Mouse (Mus musculus) midbrain, postnatal 0 days (tissue): ENCODE results near the gene Insl3. TPM values are rescaled to one million over a fixed set of nuclear protein-coding genes. Genes with fewer than 3 reads are reported as not detected.

Source experiments
- ATAC-seq: fragments of 200-750 bp; cut with Nextera tagmentation; 2 replicates; pipeline ENCODE4 v1.8.0; 2017; ENCODE audit warnings: moderate number of reproducible peaks, mild to moderate bottlenecking, moderate TSS enrichment, moderate library complexity; ENCODE audit not compliant: low FRiP score
- DNase-seq: peaks from one replicate; pipeline ENCODE4 v3.0.0-alpha.2; 2015; ENCODE audit warnings: low spot score
- H3K27ac ChIP-seq: fragments of 300-500 bp; sonication (generic); 2 replicates; pipeline ENCODE4 v1.5.1; 2014; ENCODE audit warnings: low read depth, mild to moderate bottlenecking, low read length, mixed read lengths
- H3K27me3 ChIP-seq: fragments of 300-500 bp; sonication (generic); 2 replicates; pipeline ENCODE4 v1.6.1; 2014; ENCODE audit warnings: low read length, control low read depth, mixed read lengths; ENCODE audit not compliant: insufficient read depth
- H3K36me3 ChIP-seq: fragments of 300-500 bp; sonication (generic); 2 replicates; pipeline ENCODE4 v1.6.1; 2014; ENCODE audit warnings: low read length, control low read depth, mixed read lengths; ENCODE audit not compliant: insufficient read depth
- H3K4me1 ChIP-seq: fragments of 300-500 bp; sonication (generic); 2 replicates; pipeline ENCODE4 v1.6.1; 2014; ENCODE audit warnings: mild to moderate bottlenecking, control low read depth, antibody characterized with exemption, low read length, mixed read lengths; ENCODE audit not compliant: insufficient read depth
- H3K4me2 ChIP-seq: fragments of 300-500 bp; sonication (generic); 2 replicates; pipeline ENCODE4 v1.6.1; 2014; ENCODE audit warnings: low read depth, mild to moderate bottlenecking, low read length, mixed read lengths; ENCODE audit not compliant: poor library complexity, severe bottlenecking
- H3K4me3 ChIP-seq: fragments of 300-500 bp; sonication (generic); 2 replicates; pipeline ENCODE4 v1.5.1; 2014; ENCODE audit warnings: low read depth, mild to moderate bottlenecking, low read length, moderate library complexity
- H3K9ac ChIP-seq: fragments of 300-500 bp; sonication (generic); replicated peaks from 2 replicates; pipeline ENCODE4 v1.6.1; 2014; ENCODE audit warnings: mild to moderate bottlenecking, low read length, moderate library complexity, mixed read lengths; ENCODE audit not compliant: poor library complexity, severe bottlenecking
- H3K9me3 ChIP-seq: fragments of 300-500 bp; sonication (generic); 2 replicates; pipeline ENCODE4 v1.6.1; 2016; ENCODE audit warnings: low read length, control low read depth
- CTCF ChIP-seq: IDR thresholded peaks from 2 replicates; pipeline ENCODE4 v1.5.1; 2016; ENCODE audit warnings: antibody characterized with exemption, mild to moderate bottlenecking
- WGBS: fragments of 180-500 bp; shearing (Covaris S2); extraction: QIAGEN DNeasy Blood & Tissue Kit; methylation state at CpG from one replicate; pipeline ENCODE4 v1.1.7; 2014; 5-methylcytosine and 5-hydroxymethylcytosine counted together
- polyA plus RNA-seq: library from polyadenylated mRNA; unstranded; fragments of >200 nt; fragmentation: Nextera tagmentation; extraction: Ambion mirVana; gene quantifications from 2 replicates; pipeline ENCODE4 v1.2.1, GENCODE M21; 2015
- total RNA-seq: library from RNA; depleted of rRNA; stranded (reverse); fragments of >200 nt; gene quantifications from 2 replicates; pipeline ENCODE4 v1.2.3, GENCODE M21; 2014; rRNA removed

Gene Insl3
- not detected in 2 replicates for total RNA-seq
- 1.2 and 2.1 TPM in 2 replicates for polyA plus RNA-seq

DNA sequence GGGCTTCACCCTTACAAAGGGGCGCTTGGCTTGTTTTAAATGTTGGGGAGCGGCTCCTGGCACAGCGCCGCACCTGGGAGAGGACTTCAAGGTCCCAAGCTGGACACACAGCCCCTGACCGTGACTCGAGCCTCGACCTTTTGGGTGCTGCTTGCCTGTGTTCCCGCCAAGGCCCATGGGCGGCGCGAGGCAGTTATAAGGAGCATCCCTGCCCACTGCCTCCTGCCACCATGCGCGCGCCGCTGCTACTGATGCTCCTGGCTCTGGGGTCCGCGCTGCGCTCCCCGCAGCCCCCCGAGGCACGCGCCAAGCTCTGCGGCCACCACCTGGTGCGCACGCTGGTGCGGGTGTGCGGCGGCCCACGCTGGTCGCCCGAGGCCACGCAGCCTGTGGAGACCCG lies at the start of gene Insl3:
TSS of gene Insl3 (plus strand) at position 187 of the 400 bp plus-strand sequence.
- Histone ChIP-seq H3K9ac (no peak within 1 kb of the TSS), H3K36me3 (no peaks in the 10 kb centered on the region), H3K27me3 (peaks cover 97% of the 10 kb centered on the region), H3K4me2 (no peak within 1 kb of the TSS), H3K4me1 (peaks cover 6% of the 10 kb centered on the region; the same call in 1 of the 2 replicates), H3K27ac (no peak within 1 kb of the TSS), H3K4me3 (0 out of 2 replicates have a peak within 1 kb of the TSS, but pooled peaks have one; percentile 5), H3K9me3 (no peaks in the 10 kb centered on the region)
- WGBS = 6% methylated on average over 33 of the region's 33 CpGs
- DNase-seq = no peak
- no peak for ATAC-seq
- no peak for TF ChIP-seq CTCF

DNA sequence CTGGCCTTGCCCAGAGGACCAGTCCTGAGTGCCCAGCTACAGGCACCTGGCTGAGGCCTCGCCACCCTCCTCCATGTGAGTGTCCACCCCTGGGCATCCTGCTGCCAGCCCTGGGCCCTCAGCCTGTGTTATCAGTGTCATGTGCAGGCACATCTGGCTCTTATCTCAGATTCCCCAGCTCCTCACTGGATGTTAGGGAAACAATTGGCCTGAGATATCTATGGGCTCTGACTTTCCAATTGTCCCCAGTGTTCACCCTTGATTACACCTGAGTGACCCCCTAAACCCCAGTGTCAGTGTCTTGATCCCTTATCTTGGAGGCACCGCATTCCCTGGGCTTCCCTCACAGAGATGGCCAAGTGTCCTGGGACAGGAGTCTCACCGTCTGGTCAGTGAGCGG lies 49.7 kb upstream of the Insl3 start:
- H3K9me3 ChIP-seq = no peaks in the 10 kb centered on the region
- TF ChIP-seq CTCF = no peak
- H3K4me3 ChIP-seq = no peak overlapping the region
- H3K4me1 ChIP-seq = no peaks in the 10 kb centered on the region
- 74% methylated on average over 4 of the region's 4 CpGs for whole genome bisulfite sequencing
- no peak overlapping the region for H3K4me2 ChIP-seq
- ATAC-seq (no peak), DNase-seq (no peak)
- peaks cover 58% of the 10 kb centered on the region for H3K36me3 ChIP-seq
- H3K27ac ChIP-seq = no peak overlapping the region
- no peak overlapping the region for H3K9ac ChIP-seq
- no peaks in the 10 kb centered on the region for H3K27me3 ChIP-seq

- no peak overlapping the region for H3K27ac ChIP-seq
- ATAC-seq (no peak), DNase-seq (no peak)
- no peak for TF ChIP-seq CTCF
- H3K4me1 ChIP-seq = no peaks in the 10 kb centered on the region
- no peak overlapping the region for H3K4me3 ChIP-seq
- H3K9me3 ChIP-seq = no peaks in the 10 kb centered on the region
- no peak overlapping the region for H3K4me2 ChIP-seq
- H3K36me3 ChIP-seq = peaks cover 69% of the 10 kb centered on the region
- 83% methylated on average over 9 of the region's 9 CpGs for WGBS
- H3K9ac ChIP-seq = no peak overlapping the region
- H3K27me3 ChIP-seq = no peaks in the 10 kb centered on the region
These were observed 43.5 kb upstream of the Insl3 start for GRCm38 (mm10) chr8:71645510-71645909.

DNA sequence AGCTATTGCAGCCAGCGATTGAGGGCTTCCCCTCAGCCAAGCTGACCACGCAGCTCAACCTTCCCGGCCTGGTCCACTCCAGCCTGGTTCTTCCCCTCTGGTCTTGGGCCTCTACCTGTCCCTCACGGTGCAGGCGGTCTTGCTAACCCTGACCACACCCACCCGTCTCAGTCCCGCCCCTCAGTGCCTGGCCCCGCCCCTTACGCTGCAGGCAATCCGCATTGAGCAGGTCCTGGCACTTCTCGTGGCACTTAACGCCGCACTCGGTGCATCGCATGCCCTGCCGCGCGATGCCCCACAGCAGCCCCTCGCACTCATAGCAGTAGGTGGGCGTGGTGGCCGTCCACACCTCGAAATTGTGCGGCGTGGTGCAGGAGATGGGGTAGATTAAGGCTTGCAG lies 34.4 kb upstream of the Insl3 start:
- no peak overlapping the region for H3K9ac ChIP-seq
- no peaks in the 10 kb centered on the region for H3K4me1 ChIP-seq
- ATAC-seq (peak; percentile 24; the same call in 1 of the 2 replicates), DNase-seq (no peak)
- no peaks in the 10 kb centered on the region for H3K9me3 ChIP-seq
- H3K27me3 ChIP-seq = peaks cover 5% of the 10 kb centered on the region; the same call in 1 of the 2 replicates
- no peak for TF ChIP-seq CTCF
- H3K27ac ChIP-seq = no peak overlapping the region
- peaks cover 61% of the 10 kb centered on the region for H3K36me3 ChIP-seq
- no peak overlapping the region for H3K4me3 ChIP-seq
- WGBS = 7% methylated on average over 24 of the region's 24 CpGs
- no peak overlapping the region for H3K4me2 ChIP-seq

- Histone ChIP-seq H3K36me3 (peaks cover 53% of the 10 kb centered on the region), H3K27me3 (peaks cover 5% of the 10 kb centered on the region; the same call in 1 of the 2 replicates), H3K4me2 (no peak overlapping the region), H3K4me3 (no peak overlapping the region), H3K4me1 (no peaks in the 10 kb centered on the region), H3K27ac (no peak overlapping the region), H3K9me3 (no peaks in the 10 kb centered on the region), H3K9ac (0 out of 2 replicates have a peak overlapping the region, but pooled peaks have one; percentile 2)
- DNase-seq (no peak), ATAC-seq (no peak)
- WGBS = 34% methylated on average over 8 of the region's 9 CpGs
- TF ChIP-seq CTCF = no peak
These were observed 31.2 kb upstream of the Insl3 start for GRCm38 (mm10) chr8:71657816-71658215.

GRCm38 (mm10) chr8:71658515-71659049 lies 30.4 kb upstream of the Insl3 start:
- no peak overlapping the region for H3K4me2 ChIP-seq
- WGBS = 38% methylated on average over 17 of the region's 17 CpGs
- H3K27me3 ChIP-seq = peaks cover 5% of the 10 kb centered on the region; the same call in 1 of the 2 replicates
- TF ChIP-seq CTCF = no peak
- peaks cover 50% of the 10 kb centered on the region for H3K36me3 ChIP-seq
- H3K9ac ChIP-seq = no peak overlapping the region
- H3K4me3 ChIP-seq = no peak overlapping the region
- H3K9me3 ChIP-seq = no peaks in the 10 kb centered on the region
- no peak for DNase-seq
- no peak overlapping the region for H3K27ac ChIP-seq
- H3K4me1 ChIP-seq = no peaks in the 10 kb centered on the region
- ATAC-seq = no peak
